Mouse (Mus musculus) heart, embryonic 16.5 days (tissue): ENCODE measurements around the gene Dab2ip. TPM values are rescaled to one million over a fixed set of nuclear protein-coding genes. Genes with fewer than 3 reads are reported as not detected.

Experiments used
- ATAC-seq: fragments of 200-750 bp; cut with Nextera tagmentation; replicated peaks from 2 replicates; pipeline ENCODE4 v1.8.0; 2017; ENCODE audit warnings: moderate number of reproducible peaks; ENCODE audit not compliant: insufficient read depth, low FRiP score; ENCODE audit errors: extremely low read depth
- H3K27ac ChIP-seq: fragments of 300-500 bp; sonication (generic); 2 replicates; pipeline ENCODE4 v1.5.1; 2014; ENCODE audit warnings: mild to moderate bottlenecking, low read length, control low read depth, moderate library complexity
- H3K27me3 ChIP-seq: fragments of 300-500 bp; sonication (generic); 2 replicates; pipeline ENCODE4 v1.6.1; 2014; ENCODE audit warnings: low read length, mixed read lengths; ENCODE audit not compliant: control insufficient read depth, insufficient read depth
- H3K36me3 ChIP-seq: fragments of 300-500 bp; sonication (generic); 2 replicates; pipeline ENCODE4 v1.6.1; 2014; ENCODE audit not compliant: control insufficient read depth, insufficient read depth
- H3K4me1 ChIP-seq: fragments of 300-500 bp; sonication (generic); 2 replicates; pipeline ENCODE4 v1.6.1; 2014; ENCODE audit warnings: low read length, mixed read lengths; ENCODE audit not compliant: control insufficient read depth, insufficient read depth
- H3K4me2 ChIP-seq: fragments of 300-500 bp; sonication (generic); 2 replicates; pipeline ENCODE4 v1.6.1; 2014; ENCODE audit warnings: low read depth, mild to moderate bottlenecking, control low read depth, low read length
- H3K4me3 ChIP-seq: fragments of 300-500 bp; sonication (generic); 2 replicates; pipeline ENCODE4 v1.5.1; 2014; ENCODE audit warnings: mild to moderate bottlenecking, control low read depth, low read length
- H3K9ac ChIP-seq: fragments of 300-500 bp; sonication (generic); 2 replicates; pipeline ENCODE4 v1.6.1; 2014; ENCODE audit warnings: low read length, control low read depth
- H3K9me3 ChIP-seq: fragments of 300-500 bp; sonication (generic); replicated peaks from 2 replicates; pipeline ENCODE4 v1.6.1; 2016; ENCODE audit warnings: low read length; ENCODE audit not compliant: control insufficient read depth
- WGBS: fragments of 180-500 bp; shearing (Covaris S2); extraction: QIAGEN DNeasy Blood & Tissue Kit; methylation state at CpG from one replicate; pipeline ENCODE4 v1.1.7; 2014; 5-methylcytosine and 5-hydroxymethylcytosine counted together
- polyA plus RNA-seq: library from polyadenylated mRNA; unstranded; fragments of >200 nt; fragmentation: Nextera tagmentation; extraction: Ambion mirVana; gene quantifications from 2 replicates; pipeline ENCODE4 v1.2.1, GENCODE M21; 2015

Gene Dab2ip
- polyA plus RNA-seq, 1 experiment from 2014 or later = 27.1 TPM

- Histone ChIP-seq H3K4me3 (no peak overlapping the region), H3K9ac (no peak overlapping the region), H3K36me3 (no peaks in the 10 kb centered on the region), H3K4me1 (peaks cover 22% of the 10 kb centered on the region), H3K27me3 (no peaks in the 10 kb centered on the region), H3K9me3 (no peaks in the 10 kb centered on the region), H3K27ac (no peak overlapping the region), H3K4me2 (no peak overlapping the region)
- no peak for ATAC-seq
- 46% methylated on average over 8 of the region's 8 CpGs for WGBS
These were observed 206.3 kb downstream of the Dab2ip start for GRCm38 (mm10) chr2:35764328-35764727.

- Histone ChIP-seq H3K4me1 (peaks cover 25% of the 10 kb centered on the region), H3K27me3 (no peaks in the 10 kb centered on the region), H3K4me3 (no peak overlapping the region), H3K36me3 (no peaks in the 10 kb centered on the region), H3K9ac (no peak overlapping the region; the same call in 1 of the 2 replicates), H3K9me3 (no peaks in the 10 kb centered on the region), H3K4me2 (0 out of 2 replicates have a peak overlapping the region, but pooled peaks have one; percentile 14), H3K27ac (peak overlapping the region; percentile 74)
- 34% methylated on average over 14 of the region's 14 CpGs for WGBS
- peak; percentile 70 for ATAC-seq
These were observed 209.9 kb downstream of the Dab2ip start for GRCm38 (mm10) chr2:35767834-35768537.

DNA sequence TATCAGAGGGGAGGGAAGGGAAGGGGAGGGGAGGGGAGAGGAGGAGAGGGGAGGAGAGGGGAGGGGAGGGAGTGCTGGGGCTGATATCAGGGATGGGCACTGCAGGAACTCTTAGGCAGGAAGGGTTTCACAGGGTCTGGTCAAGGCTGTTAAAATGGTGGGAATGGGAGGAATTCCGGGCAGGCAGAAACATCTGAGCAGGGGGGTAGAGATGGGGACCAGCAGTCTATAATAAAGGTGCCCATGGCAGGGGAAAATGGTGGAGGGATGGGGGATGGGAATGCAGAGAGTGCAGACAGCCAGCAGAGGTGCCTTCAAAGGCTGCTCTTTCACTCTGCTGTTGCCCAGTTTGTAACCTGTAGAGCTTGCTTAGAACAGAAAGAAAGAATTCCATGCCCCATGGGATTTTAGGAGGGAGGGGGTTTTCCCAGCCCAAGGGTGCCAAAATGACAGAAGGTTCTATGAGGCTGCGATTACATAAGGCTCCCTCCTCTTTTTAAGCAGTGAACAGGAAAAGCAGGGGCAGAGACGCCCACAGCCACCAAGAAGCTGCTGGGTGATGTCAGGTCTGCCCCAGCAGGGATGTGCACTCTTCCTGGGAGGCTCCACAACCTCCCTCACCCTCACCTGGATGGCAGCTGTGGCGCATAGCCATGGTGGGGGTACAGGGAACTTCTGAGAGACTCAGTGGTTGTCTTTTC lies 210.6 kb downstream of the Dab2ip start:
- H3K9ac ChIP-seq = 0 out of 2 replicates have a peak overlapping the region, but pooled peaks have one; percentile 22
- 46% methylated on average over 4 of the region's 4 CpGs for WGBS
- H3K9me3 ChIP-seq = no peaks in the 10 kb centered on the region
- H3K4me1 ChIP-seq = peaks cover 25% of the 10 kb centered on the region
- H3K27ac ChIP-seq = peak overlapping the region; percentile 29; the same call in 1 of the 2 replicates
- no peak overlapping the region for H3K4me2 ChIP-seq
- H3K36me3 ChIP-seq = no peaks in the 10 kb centered on the region
- H3K4me3 ChIP-seq = no peak overlapping the region
- ATAC-seq = peak; percentile 41; the same call in 1 of the 2 replicates
- H3K27me3 ChIP-seq = no peaks in the 10 kb centered on the region

DNA sequence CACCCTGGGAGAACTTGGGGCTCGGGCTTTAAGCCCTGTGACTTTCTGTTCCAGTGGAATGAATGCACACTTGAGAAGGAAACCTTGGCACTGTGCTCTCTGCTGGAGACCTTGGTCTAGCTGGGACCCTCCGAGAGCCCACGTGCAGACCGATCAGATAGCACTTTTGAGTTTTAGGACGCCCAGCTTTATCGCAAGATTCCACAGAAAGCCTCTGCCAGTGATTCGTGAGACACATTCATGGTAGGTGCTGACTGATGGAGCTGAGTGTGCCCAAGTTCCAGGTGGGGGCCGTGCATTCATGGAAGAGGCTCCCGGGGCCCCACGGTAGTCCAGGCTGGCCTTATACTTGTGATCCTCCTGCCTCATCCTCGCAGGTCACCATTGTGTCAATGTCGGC lies 211.3 kb downstream of the Dab2ip start:
- Histone ChIP-seq H3K36me3 (no peaks in the 10 kb centered on the region), H3K27me3 (no peaks in the 10 kb centered on the region), H3K9me3 (no peaks in the 10 kb centered on the region), H3K4me2 (no peak overlapping the region), H3K4me3 (no peak overlapping the region), H3K9ac (no peak overlapping the region), H3K27ac (no peak overlapping the region), H3K4me1 (peaks cover 22% of the 10 kb centered on the region)
- ATAC-seq = no peak
- WGBS = 69% methylated on average over 12 of the region's 12 CpGs

DNA sequence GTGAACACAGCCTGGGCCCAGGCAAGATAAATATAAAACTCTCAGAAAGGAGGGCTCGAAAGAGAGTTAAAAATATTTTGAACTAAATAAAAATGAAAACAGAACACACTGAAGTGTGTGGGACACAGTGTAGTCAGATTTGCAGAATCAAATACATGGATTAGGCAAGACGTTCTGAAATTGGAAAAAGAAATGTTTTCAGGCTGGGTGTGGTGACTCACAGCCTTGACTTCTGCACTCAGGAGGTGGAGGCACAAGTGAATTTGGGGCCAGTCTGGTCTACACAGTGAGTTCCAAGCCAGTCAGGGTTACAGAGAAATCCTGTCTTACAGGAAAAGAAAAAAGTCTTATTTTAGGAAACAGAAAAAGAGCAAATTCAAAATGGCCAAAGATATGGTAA lies 212.5 kb downstream of the Dab2ip start:
- WGBS = 73% methylated on average over 2 of the region's 2 CpGs
- Histone ChIP-seq H3K9ac (no peak overlapping the region), H3K4me3 (no peak overlapping the region), H3K9me3 (no peaks in the 10 kb centered on the region), H3K4me1 (peaks cover 29% of the 10 kb centered on the region), H3K27me3 (no peaks in the 10 kb centered on the region), H3K4me2 (no peak overlapping the region), H3K27ac (no peak overlapping the region), H3K36me3 (no peaks in the 10 kb centered on the region)
- no peak for ATAC-seq

- H3K4me2 ChIP-seq = peak overlapping the region; percentile 35; the same call in 1 of the 2 replicates
- H3K27ac ChIP-seq = peak overlapping the region; percentile 85
These were observed 217.6 kb downstream of the Dab2ip start for GRCm38 (mm10) chr2:35775651-35776055.

GRCm38 (mm10) chr2:35776935-35777334 lies 218.9 kb downstream of the Dab2ip start:
- Histone ChIP-seq H3K27me3 (no peaks in the 10 kb centered on the region), H3K4me2 (peak overlapping the region; percentile 35), H3K9me3 (no peaks in the 10 kb centered on the region), H3K9ac (peak overlapping the region; percentile 32; the same call in 1 of the 2 replicates), H3K4me3 (peak overlapping the region; percentile 14; the same call in 1 of the 2 replicates), H3K4me1 (peaks cover 26% of the 10 kb centered on the region), H3K27ac (peak overlapping the region; percentile 85), H3K36me3 (no peaks in the 10 kb centered on the region)
- 69% methylated on average over 9 of the region's 9 CpGs for WGBS
- no peak for ATAC-seq

More at GRCm38 (mm10) chr2:35775651-35776055, 217.6 kb downstream of the Dab2ip start:
- H3K9me3 ChIP-seq = no peaks in the 10 kb centered on the region
- H3K4me3 ChIP-seq = no peak overlapping the region
- no peaks in the 10 kb centered on the region for H3K27me3 ChIP-seq
- ATAC-seq = peak; percentile 90
- peaks cover 26% of the 10 kb centered on the region for H3K4me1 ChIP-seq
- peak overlapping the region; percentile 9; the same call in 1 of the 2 replicates for H3K9ac ChIP-seq
- 9% methylated on average over 5 of the region's 5 CpGs for WGBS
- no peaks in the 10 kb centered on the region for H3K36me3 ChIP-seq

DNA sequence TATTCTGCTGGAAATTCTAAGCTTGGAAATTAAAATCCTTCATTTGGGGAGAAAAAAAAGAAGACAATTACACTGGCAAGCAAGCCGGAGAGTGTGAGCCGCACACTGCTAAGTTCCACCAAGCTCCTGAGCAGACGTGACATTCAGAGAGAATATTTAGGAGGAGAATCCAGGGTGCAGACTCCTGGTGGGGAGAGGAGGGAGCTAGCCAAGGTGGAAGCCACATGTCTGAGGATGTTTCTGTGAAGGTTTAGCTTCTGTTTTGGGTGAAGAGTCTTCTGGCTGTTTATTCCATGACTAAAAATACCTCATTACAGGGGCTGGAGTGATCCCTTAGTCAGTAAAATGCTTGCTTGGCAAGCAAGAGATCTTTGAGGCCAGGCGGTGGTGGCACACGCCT lies 221.2 kb downstream of the Dab2ip start:
- Histone ChIP-seq H3K27me3 (no peaks in the 10 kb centered on the region), H3K4me3 (no peak overlapping the region), H3K4me2 (no peak overlapping the region), H3K36me3 (no peaks in the 10 kb centered on the region), H3K4me1 (peaks cover 26% of the 10 kb centered on the region), H3K9me3 (no peaks in the 10 kb centered on the region), H3K9ac (no peak overlapping the region), H3K27ac (no peak overlapping the region)
- no peak for ATAC-seq
- WGBS = 82% methylated on average over 5 of the region's 5 CpGs
